Mouse (Mus musculus) erythroblast, embryonic 14.5 days (primary cell): Measurements from ENCODE around the gene C1qtnf1. TPM values are rescaled to one million over a fixed set of nuclear protein-coding genes. Genes with fewer than 3 reads are reported as not detected.

ENCODE experiments used
- H3K27me3 ChIP-seq: 2 replicates; pipeline ENCODE4 v1.6.1; 2012; ENCODE audit warnings: inconsistent platforms; ENCODE audit not compliant: control insufficient read depth
- H3K36me3 ChIP-seq: 2 replicates; pipeline ENCODE4 v1.6.1; 2012; ENCODE audit warnings: mild to moderate bottlenecking, inconsistent platforms; ENCODE audit not compliant: control insufficient read depth
- H3K4me1 ChIP-seq: 2 replicates; pipeline ENCODE4 v1.6.1; 2012; ENCODE audit warnings: inconsistent platforms; ENCODE audit not compliant: control insufficient read depth
- H3K4me3 ChIP-seq: replicated peaks from 2 replicates; pipeline ENCODE3; 2012; ENCODE audit warnings: moderate library complexity, mild to moderate bottlenecking, inconsistent platforms
- H3K9me3 ChIP-seq: 2 replicates; pipeline ENCODE4 v1.6.1; 2012; ENCODE audit warnings: low read length, inconsistent platforms, mixed read lengths; ENCODE audit not compliant: control insufficient read depth
- GATA1 ChIP-seq: IDR thresholded peaks from 2 replicates; pipeline ENCODE4 v1.6.1; 2012; ENCODE audit warnings: low read length, inconsistent platforms, mixed read lengths
- TAL1 ChIP-seq: IDR thresholded peaks from 3 replicates; pipeline ENCODE4 v1.6.1; 2012; ENCODE audit warnings: low read length, inconsistent platforms, mixed read lengths
- polyA plus RNA-seq: library from polyadenylated mRNA; stranded (reverse); fragments of >175 nt; gene quantifications from 2 replicates; pipeline ENCODE4 v1.2.3, GENCODE M21; 2012

Gene C1qtnf1
- polyA plus RNA-seq, 1 experiment = not detected

- no peak for TF ChIP-seq GATA1
- TF ChIP-seq TAL1 = no peak
- H3K27me3 ChIP-seq = no peaks in the 10 kb centered on the region
- H3K36me3 ChIP-seq = peaks cover 79% of the 10 kb centered on the region
- H3K4me3 ChIP-seq = no peak overlapping the region
- no peaks in the 10 kb centered on the region for H3K4me1 ChIP-seq
- H3K9me3 ChIP-seq = no peaks in the 10 kb centered on the region
Observed at GRCm38 (mm10) chr11:118409106-118410072, 18.6 kb upstream of the C1qtnf1 start.

DNA sequence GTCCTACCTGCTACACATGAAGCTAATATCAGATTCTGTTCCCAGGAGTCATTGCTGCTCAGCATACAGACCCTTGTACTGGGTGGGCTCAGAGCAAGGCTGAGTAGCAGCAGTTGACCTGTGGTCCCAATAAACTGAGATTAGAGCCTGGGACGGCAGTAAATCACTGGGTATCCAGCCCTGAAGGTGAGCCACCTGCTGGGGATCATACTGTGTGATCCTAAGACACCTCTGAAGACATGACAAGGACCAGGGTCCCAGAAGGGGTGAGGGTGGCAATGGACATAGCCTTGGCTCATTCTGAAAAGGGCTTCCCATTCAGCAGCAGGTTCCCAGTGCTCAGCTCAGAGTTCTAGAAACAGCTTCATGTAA is 17.9 kb upstream of the C1qtnf1 start:
- Histone ChIP-seq H3K36me3 (peaks cover 84% of the 10 kb centered on the region), H3K9me3 (no peaks in the 10 kb centered on the region), H3K4me3 (no peak overlapping the region), H3K4me1 (no peaks in the 10 kb centered on the region), H3K27me3 (no peaks in the 10 kb centered on the region)
- TF ChIP-seq GATA1 = no peak
- TF ChIP-seq TAL1 = no peak

DNA sequence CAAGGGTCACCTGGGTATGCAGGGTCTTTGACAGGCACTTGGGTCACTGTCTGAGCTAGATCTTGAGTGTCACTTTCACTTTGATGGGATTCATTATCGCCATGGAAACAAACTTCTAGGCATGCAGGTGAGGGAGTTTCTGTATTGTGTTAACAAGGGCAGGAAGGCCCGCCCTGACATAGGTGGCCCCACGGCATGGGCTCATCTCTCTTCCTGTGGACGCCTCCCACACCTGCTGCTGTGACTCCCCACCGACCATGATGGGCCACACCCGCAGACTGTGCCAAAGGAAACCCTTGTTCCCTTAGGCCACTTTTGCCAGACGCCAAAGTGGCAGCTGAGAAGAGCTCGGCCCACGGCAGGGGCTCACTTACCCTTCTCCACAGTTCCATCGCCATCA is 17.5 kb upstream of the C1qtnf1 start:
- Histone ChIP-seq H3K36me3 (peaks cover 88% of the 10 kb centered on the region), H3K9me3 (no peaks in the 10 kb centered on the region), H3K4me1 (no peaks in the 10 kb centered on the region), H3K27me3 (no peaks in the 10 kb centered on the region), H3K4me3 (no peak overlapping the region)
- TF ChIP-seq TAL1 (no peak), GATA1 (no peak)

- Histone ChIP-seq H3K4me3 (no peak overlapping the region), H3K27me3 (no peaks in the 10 kb centered on the region), H3K4me1 (peaks cover 5% of the 10 kb centered on the region), H3K9me3 (no peaks in the 10 kb centered on the region), H3K36me3 (peaks cover 90% of the 10 kb centered on the region)
- no peak for TF ChIP-seq GATA1
- TF ChIP-seq TAL1 = no peak
Observed at GRCm38 (mm10) chr11:118411271-118411670, 16.7 kb upstream of the C1qtnf1 start.

- Histone ChIP-seq H3K27me3 (no peaks in the 10 kb centered on the region), H3K36me3 (peaks cover 84% of the 10 kb centered on the region), H3K4me3 (no peak overlapping the region), H3K4me1 (peaks cover 14% of the 10 kb centered on the region), H3K9me3 (no peaks in the 10 kb centered on the region)
- TF ChIP-seq TAL1 (no peak), GATA1 (no peak)
Observed at GRCm38 (mm10) chr11:118412601-118413000, 15.4 kb upstream of the C1qtnf1 start.

DNA sequence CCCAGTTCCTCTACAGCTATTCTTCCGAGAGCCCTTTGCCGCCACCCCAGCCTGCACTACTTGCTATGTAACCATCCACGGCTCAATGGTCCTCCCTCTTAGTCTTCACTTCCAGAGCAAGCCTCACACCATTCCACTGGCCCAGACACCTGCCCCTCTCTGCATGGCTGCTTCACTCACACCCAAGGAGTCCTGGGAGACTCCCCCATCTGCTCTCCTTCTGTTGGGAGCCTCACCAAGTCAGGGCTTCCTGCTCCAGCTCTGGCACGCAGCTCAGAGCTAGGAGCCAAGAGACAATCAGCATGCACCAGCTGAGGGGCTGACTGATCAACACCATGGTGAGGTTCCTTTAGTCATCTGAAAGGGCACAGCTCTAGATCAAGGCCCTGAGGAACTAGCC is 14.9 kb upstream of the C1qtnf1 start:
- TF ChIP-seq TAL1 (no peak), GATA1 (no peak)
- peaks cover 18% of the 10 kb centered on the region for H3K4me1 ChIP-seq
- no peaks in the 10 kb centered on the region for H3K9me3 ChIP-seq
- no peaks in the 10 kb centered on the region for H3K27me3 ChIP-seq
- H3K4me3 ChIP-seq = no peak overlapping the region
- H3K36me3 ChIP-seq = peaks cover 80% of the 10 kb centered on the region

- Histone ChIP-seq H3K27me3 (no peaks in the 10 kb centered on the region), H3K4me3 (no peak overlapping the region), H3K4me1 (peaks cover 27% of the 10 kb centered on the region), H3K36me3 (peaks cover 68% of the 10 kb centered on the region), H3K9me3 (no peaks in the 10 kb centered on the region)
- no peak for TF ChIP-seq TAL1
- no peak for TF ChIP-seq GATA1
Observed at GRCm38 (mm10) chr11:118414270-118414669, 13.7 kb upstream of the C1qtnf1 start.

DNA sequence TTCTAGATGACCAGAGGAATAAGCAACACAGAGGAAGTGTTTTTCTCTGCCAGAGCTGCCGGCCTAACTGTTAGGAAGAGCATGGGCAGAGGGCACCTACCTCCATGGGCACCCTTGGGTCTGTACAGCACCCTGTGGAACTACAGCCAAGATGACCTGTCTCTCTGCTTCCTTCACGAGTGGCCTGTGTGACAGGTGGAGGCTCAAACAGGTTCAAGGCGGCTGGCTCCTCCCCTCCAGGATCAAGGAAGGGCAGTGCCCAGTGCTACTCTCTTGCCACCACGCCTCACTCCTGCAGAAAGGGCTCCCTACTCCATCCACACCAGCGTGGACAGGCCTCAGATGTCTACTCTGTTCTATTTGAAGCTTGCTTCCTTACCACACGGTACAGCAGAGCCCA is 12.4 kb upstream of the C1qtnf1 start:
- Histone ChIP-seq H3K4me1 (peaks cover 36% of the 10 kb centered on the region), H3K27me3 (no peaks in the 10 kb centered on the region), H3K36me3 (peaks cover 55% of the 10 kb centered on the region), H3K4me3 (no peak overlapping the region), H3K9me3 (no peaks in the 10 kb centered on the region)
- TF ChIP-seq TAL1 (no peak), GATA1 (no peak)

- no peaks in the 10 kb centered on the region for H3K9me3 ChIP-seq
- H3K27me3 ChIP-seq = no peaks in the 10 kb centered on the region
- no peak overlapping the region for H3K4me3 ChIP-seq
- no peak for TF ChIP-seq GATA1
- no peak for TF ChIP-seq TAL1
- H3K36me3 ChIP-seq = peaks cover 50% of the 10 kb centered on the region
- peaks cover 36% of the 10 kb centered on the region for H3K4me1 ChIP-seq
Observed at GRCm38 (mm10) chr11:118416046-118416445, 12.0 kb upstream of the C1qtnf1 start.
